Mouse (Mus musculus) liver, postnatal 0 days (tissue): ENCODE results near the gene Rin2. TPM values are rescaled to one million over a fixed set of nuclear protein-coding genes. Genes with fewer than 3 reads are reported as not detected.

Experiments
- ATAC-seq: fragments of 200-750 bp; cut with Nextera tagmentation; 2 replicates; pipeline ENCODE4 v1.8.0; 2017; ENCODE audit warnings: mild to moderate bottlenecking, moderate library complexity
- DNase-seq: peaks from one replicate; pipeline ENCODE4 v3.0.0-alpha.2; 2016
- H3K27ac ChIP-seq: fragments of 300-500 bp; sonication (generic); 2 replicates; pipeline ENCODE4 v1.5.1; 2014; ENCODE audit warnings: antibody characterized with exemption, moderate library complexity, mild to moderate bottlenecking, low read depth
- H3K27me3 ChIP-seq: fragments of 300-500 bp; sonication (generic); 2 replicates; pipeline ENCODE4 v1.6.1; 2014; ENCODE audit warnings: low read length, control low read depth, mixed read lengths; ENCODE audit not compliant: insufficient read depth
- H3K36me3 ChIP-seq: fragments of 300-500 bp; sonication (generic); replicated peaks from 2 replicates; pipeline ENCODE4 v1.6.1; 2014; ENCODE audit warnings: mild to moderate bottlenecking, control low read depth, low read length, moderate library complexity, mixed read lengths; ENCODE audit not compliant: insufficient read depth
- H3K4me1 ChIP-seq: fragments of 300-500 bp; sonication (generic); 2 replicates; pipeline ENCODE4 v1.6.1; 2014; ENCODE audit warnings: antibody characterized with exemption, mild to moderate bottlenecking, control low read depth; ENCODE audit not compliant: insufficient read depth
- H3K4me2 ChIP-seq: fragments of 300-500 bp; sonication (generic); 2 replicates; pipeline ENCODE4 v1.6.1; 2014; ENCODE audit warnings: low read depth, mild to moderate bottlenecking, low read length, moderate library complexity, mixed read lengths
- H3K4me3 ChIP-seq: fragments of 300-500 bp; sonication (generic); 2 replicates; pipeline ENCODE4 v1.5.1; 2014; ENCODE audit warnings: low read depth, low read length
- H3K9ac ChIP-seq: fragments of 300-500 bp; sonication (generic); replicated peaks from 2 replicates; pipeline ENCODE4 v1.6.1; 2014; ENCODE audit warnings: mild to moderate bottlenecking, moderate library complexity
- H3K9me3 ChIP-seq: fragments of 300-500 bp; sonication (generic); 2 replicates; pipeline ENCODE4 v1.6.1; 2016; ENCODE audit warnings: mild to moderate bottlenecking, control low read depth, low read length, mixed read lengths
- CTCF ChIP-seq: sonication (generic); IDR thresholded peaks from 2 replicates; pipeline ENCODE4 v1.5.1; 2016; ENCODE audit warnings: antibody characterized with exemption, low read depth
- EP300 ChIP-seq: IDR thresholded peaks from 2 replicates; pipeline ENCODE4 v1.6.1; 2016; ENCODE audit warnings: antibody characterized with exemption, low read depth, mild to moderate bottlenecking
- WGBS: fragments of 180-500 bp; shearing (Covaris S2); extraction: QIAGEN DNeasy Blood & Tissue Kit; methylation state at CpG from one replicate; pipeline ENCODE4 v1.1.7; 2014; ENCODE audit not compliant: insufficient replicate concordance; 5-methylcytosine and 5-hydroxymethylcytosine counted together
- polyA plus RNA-seq: library from polyadenylated mRNA; unstranded; fragments of >200 nt; fragmentation: Nextera tagmentation; extraction: Ambion mirVana; gene quantifications from 2 replicates; pipeline ENCODE4 v1.2.1, GENCODE M21; 2015

The Rin2 gene
- polyA plus RNA-seq, 1 experiment from 2014 or later: 5.0 TPM

DNA sequence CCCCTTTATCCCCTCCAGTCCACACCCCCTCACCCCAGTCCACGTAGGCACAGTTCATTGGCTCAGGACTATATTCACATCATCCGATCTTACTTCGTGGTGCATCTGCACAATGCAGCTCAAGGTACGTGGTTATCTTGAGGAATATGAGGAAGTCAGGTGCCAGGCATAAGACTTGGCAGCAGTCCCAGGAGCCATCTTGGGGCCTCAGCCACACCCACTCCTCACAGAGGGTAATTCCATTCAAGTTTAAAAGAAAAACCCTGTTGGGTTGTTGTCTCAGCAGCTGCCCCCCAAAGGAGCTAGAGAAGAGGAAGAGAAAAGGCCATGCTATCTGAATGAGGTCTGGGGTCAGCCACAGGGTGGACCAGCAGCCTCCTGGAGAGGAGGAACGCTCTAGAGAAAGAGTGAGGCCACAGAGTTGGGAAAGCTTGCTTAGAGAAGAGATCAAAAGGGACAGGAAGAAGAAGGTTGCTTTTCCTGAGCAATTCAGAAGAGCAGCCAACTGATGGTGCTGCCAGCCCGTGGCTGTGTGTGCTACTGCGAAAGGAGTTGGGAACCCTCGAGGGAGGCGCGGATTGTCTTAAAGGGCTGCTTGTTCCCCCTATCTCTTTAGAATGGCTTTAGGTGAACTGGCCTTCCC is 16.5 kb downstream of the Rin2 start:
- H3K27me3 ChIP-seq: no peaks in the 10 kb centered on the region
- H3K4me1 ChIP-seq: no peaks in the 10 kb centered on the region
- H3K4me2 ChIP-seq: no peak overlapping the region
- H3K4me3 ChIP-seq: no peak overlapping the region
- H3K9ac ChIP-seq: no peak overlapping the region
- DNase-seq (no peak), ATAC-seq (no peak)
- H3K36me3 ChIP-seq: no peaks in the 10 kb centered on the region
- no peaks in the 10 kb centered on the region for H3K9me3 ChIP-seq
- no peak overlapping the region for H3K27ac ChIP-seq
- WGBS: 68% methylated on average over 10 of the region's 10 CpGs
- no peak for TF ChIP-seq CTCF
- TF ChIP-seq EP300: no peak

DNA sequence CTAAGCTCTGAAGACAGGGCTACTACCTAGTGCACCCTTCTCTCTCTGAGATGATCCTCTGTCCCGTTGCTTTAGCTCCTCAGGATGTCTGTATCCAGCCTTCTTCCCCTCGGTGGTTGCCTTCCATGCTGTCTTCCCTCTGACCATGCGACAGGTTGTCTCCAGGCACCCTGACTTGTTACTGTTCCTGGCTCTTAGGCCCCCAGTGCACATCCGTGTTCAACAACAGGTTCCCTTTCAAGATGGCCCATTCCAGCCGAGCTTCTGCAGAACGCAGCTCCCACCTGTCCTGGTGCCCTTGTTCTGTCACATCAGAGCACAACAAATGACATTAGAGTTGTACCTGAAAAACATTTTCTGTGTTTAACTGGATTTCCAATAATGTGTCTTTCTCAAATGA is 22.1 kb downstream of the Rin2 start:
- no peak for DNase-seq
- H3K4me3 ChIP-seq: no peak overlapping the region
- H3K4me2 ChIP-seq: no peak overlapping the region
- H3K9me3 ChIP-seq: no peaks in the 10 kb centered on the region
- no peak overlapping the region for H3K9ac ChIP-seq
- H3K27me3 ChIP-seq: no peaks in the 10 kb centered on the region
- no peak for TF ChIP-seq CTCF
- TF ChIP-seq EP300: no peak
- WGBS: 71% methylated on average over 6 of the region's 6 CpGs
- no peaks in the 10 kb centered on the region for H3K4me1 ChIP-seq
- H3K36me3 ChIP-seq: no peaks in the 10 kb centered on the region
- H3K27ac ChIP-seq: no peak overlapping the region
- no peak for ATAC-seq

DNA sequence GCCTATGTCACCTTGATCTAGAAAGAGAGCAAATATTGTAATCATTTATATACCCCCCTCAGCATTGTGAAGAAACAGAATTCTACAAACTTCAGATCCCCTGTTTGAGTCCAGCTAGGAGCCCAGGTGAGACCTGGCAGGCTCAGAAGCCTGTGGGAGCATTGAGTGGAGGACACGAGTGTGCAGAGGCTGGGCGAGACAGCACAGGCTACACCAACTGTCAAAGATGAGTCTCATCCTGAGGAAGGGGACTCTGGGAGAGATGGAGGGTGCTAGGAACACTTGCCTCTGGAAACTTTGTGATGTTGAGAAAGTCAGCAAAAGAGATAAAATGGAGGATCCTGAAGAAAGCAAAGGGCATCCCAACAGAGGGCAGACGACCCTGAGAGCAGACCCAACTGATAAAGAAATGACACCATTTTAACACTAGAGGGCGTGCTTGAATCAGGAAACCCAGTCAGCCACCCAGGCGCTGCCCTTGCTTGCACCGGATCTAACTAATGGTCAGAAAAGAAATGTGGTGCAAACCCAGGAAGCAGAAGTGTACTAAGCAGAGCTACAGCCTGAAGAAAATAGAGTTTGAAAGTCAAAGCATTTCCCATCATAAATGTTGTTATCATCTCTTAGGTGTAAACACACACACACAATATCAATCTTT is 24.5 kb downstream of the Rin2 start:
- Histone ChIP-seq H3K4me1 (no peaks in the 10 kb centered on the region), H3K27me3 (no peaks in the 10 kb centered on the region), H3K9ac (no peak overlapping the region), H3K36me3 (no peaks in the 10 kb centered on the region), H3K27ac (no peak overlapping the region), H3K4me2 (no peak overlapping the region), H3K9me3 (no peaks in the 10 kb centered on the region), H3K4me3 (no peak overlapping the region)
- DNase-seq (peak; percentile 45), ATAC-seq (no peak)
- TF ChIP-seq EP300 (no peak), CTCF (peak; percentile 77)
- WGBS: 25% methylated on average over 6 of the region's 6 CpGs

DNA sequence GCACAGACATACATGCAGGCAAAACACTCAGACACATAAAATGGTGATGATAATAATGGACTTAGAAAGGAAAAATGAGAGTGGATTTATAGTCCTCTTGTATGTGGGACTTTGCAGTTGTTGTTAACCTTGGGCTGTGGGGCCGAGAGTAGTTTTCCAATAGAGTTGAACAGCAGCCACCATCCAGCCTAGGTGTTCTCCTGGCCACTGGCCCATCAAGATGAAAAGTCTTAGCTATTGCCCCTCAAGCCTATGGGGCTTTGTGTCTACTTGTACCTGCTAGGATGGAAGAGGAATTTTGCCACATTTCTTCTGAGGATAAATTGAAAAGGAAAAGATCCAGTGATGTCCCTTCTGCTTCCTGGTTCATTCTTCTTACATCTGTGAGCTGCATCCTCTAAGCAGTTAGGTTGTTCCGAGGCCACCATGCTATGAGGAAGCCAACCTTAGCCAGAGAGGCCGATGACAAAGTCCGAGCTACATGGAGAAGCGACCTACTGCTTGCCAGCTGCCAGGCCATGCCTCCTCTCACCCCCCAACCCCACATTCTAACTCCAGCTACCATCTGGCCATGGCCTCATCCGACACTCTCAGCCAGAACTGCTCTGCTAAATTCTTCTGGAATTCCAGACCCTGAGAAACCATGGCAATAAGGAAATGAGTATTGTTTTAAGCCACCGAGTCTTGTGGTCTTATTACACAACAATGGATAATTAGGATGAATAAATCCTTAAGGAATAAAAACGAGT is 25.4 kb downstream of the Rin2 start:
- TF ChIP-seq EP300: no peak
- Histone ChIP-seq H3K36me3 (no peaks in the 10 kb centered on the region), H3K9me3 (no peaks in the 10 kb centered on the region), H3K9ac (no peak overlapping the region), H3K4me3 (no peak overlapping the region), H3K27me3 (no peaks in the 10 kb centered on the region), H3K4me2 (no peak overlapping the region), H3K4me1 (no peaks in the 10 kb centered on the region), H3K27ac (no peak overlapping the region)
- DNase-seq (no peak), ATAC-seq (no peak)
- 60% methylated on average over 8 of the region's 8 CpGs for WGBS

DNA sequence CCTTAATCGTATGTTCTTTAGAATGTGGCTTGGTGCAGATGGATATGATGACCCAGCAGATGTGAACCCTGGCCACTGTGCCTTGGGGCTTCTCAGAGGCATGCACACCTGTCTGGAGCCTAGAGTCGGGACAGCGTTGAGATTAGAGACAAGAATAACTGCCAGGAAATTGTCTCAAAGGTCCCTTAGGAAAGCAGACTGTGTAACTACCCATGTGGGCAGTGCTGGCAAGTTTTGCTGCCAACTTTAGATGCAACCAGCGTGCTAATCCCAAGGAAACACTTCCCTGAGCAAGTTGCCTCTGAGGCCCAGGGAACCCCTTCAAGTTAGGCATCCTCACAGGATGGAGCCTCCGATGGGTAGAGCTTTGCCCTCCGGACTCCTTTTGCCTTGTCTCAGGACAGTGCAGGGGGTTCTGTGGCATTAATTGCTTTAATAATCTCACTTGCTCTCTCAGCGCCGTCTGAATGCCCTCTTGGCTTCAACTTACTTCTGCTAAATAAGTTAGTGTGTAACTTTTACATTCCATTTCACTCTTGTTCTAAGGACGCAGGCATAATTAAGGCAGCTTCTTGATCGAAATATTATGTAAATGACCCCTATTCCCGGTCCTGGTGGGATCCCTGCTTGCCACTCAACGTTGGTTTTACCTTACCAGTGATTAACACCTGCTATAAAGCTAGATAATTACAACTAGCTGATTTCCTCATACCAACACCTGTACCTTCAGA is 26.8 kb downstream of the Rin2 start:
- Histone ChIP-seq H3K27me3 (no peaks in the 10 kb centered on the region), H3K4me3 (no peak overlapping the region), H3K36me3 (no peaks in the 10 kb centered on the region), H3K9me3 (no peaks in the 10 kb centered on the region), H3K4me1 (no peaks in the 10 kb centered on the region), H3K4me2 (no peak overlapping the region), H3K9ac (no peak overlapping the region), H3K27ac (no peak overlapping the region)
- TF ChIP-seq EP300 (no peak), CTCF (no peak)
- 78% methylated on average over 12 of the region's 12 CpGs for WGBS
- ATAC-seq: no peak
- DNase-seq: no peak

DNA sequence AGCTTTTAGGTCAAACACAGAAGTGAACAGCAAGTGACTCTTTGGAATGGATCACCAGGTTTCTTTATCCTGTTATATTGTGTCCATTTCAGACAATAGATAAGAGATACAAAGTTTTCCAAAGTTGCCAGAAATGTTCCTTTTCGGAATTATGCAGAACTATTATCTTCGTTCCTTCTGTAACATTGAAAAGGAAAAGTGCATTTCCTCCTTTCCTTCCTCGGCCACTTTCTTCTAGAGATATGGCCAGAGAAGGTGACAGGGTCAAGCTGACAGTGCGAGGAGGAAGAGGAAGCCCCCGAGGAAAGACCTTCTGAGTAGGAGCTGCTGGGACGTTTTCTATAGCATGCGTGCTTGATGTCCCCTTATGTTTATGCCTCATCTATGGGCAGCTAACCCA is 29.7 kb downstream of the Rin2 start:
- Histone ChIP-seq H3K9me3 (no peaks in the 10 kb centered on the region), H3K27ac (no peak overlapping the region), H3K9ac (no peak overlapping the region), H3K27me3 (no peaks in the 10 kb centered on the region), H3K4me3 (no peak overlapping the region), H3K36me3 (no peaks in the 10 kb centered on the region), H3K4me2 (no peak overlapping the region), H3K4me1 (no peaks in the 10 kb centered on the region)
- WGBS: 56% methylated on average over 7 of the region's 7 CpGs
- DNase-seq (no peak), ATAC-seq (no peak)
- TF ChIP-seq EP300 (no peak), CTCF (no peak)
